Mouse (Mus musculus): Measurements from ENCODE around the gene Zfp639.

DNA sequence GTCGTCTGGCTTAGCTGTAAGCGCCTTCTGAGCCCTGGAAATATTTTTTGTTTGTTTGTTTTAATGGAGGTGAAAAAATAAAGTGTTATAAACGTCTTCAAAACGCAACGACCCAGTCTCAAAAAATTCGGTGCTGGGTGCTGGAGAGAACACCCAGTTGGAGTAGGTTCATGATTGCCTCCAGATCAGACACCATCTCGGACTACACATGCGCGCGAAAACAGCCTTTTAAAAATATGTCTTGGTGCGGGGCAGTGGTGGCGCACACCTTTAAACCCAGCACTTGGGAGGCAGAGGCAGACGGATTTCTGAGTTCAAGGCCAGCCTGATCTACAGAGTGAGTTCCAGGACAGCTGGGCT, 1.1 kb downstream of the Zfp639 start:
- TF ChIP-seq ZNF384 (IDR thresholded peaks at IDR 0.05; ENCODE audit: low read depth, low read length), result no peak
- no peak for TF ChIP-seq USF2 (IDR thresholded peaks at IDR 0.05; ENCODE audit: borderline replicate concordance in 1 of 2, insufficient read depth in 1 of 2, low read depth in 1 of 2, low read length in 2 of 2)
- no peak for TF ChIP-seq CTCF (IDR thresholded peaks at IDR 0.05 in 2 of 3, conservative IDR thresholded peaks at IDR 0.05 in 1 of 3; ENCODE audit: control insufficient read depth in 1 of 3, insufficient read depth in 1 of 3, low read depth in 2 of 3, low read length in 3 of 3, poor library complexity in 1 of 3, severe bottlenecking in 1 of 3)
- TF ChIP-seq POLR2A (IDR thresholded peaks at IDR 0.05; ENCODE audit: control insufficient read depth in 1 of 2, insufficient read depth in 1 of 2, low read depth in 1 of 2, low read length in 2 of 2, poor library complexity in 1 of 2), result no peak
- TF ChIP-seq BHLHE40 (IDR thresholded peaks at IDR 0.05; ENCODE audit: borderline replicate concordance, low read depth, low read length), result 0 out of 2 replicates have a peak, but pooled peaks have one; percentile 3
- TF ChIP-seq MEF2A (IDR thresholded peaks at IDR 0.05; ENCODE audit: extremely low read depth, insufficient replicate concordance, low read depth, low read length, poor library complexity, severe bottlenecking), result no peak
- TF ChIP-seq NELFE (IDR thresholded peaks at IDR 0.05; ENCODE audit: low read depth, low read length), result no peak
- TF ChIP-seq USF1 (IDR thresholded peaks at IDR 0.05; ENCODE audit: low read depth, low read length), result no peak
